Mouse (Mus musculus) ovary, adult 18-20 months (tissue): Measurements from ENCODE around the gene Ccdc6.

Source experiments
- DNase-seq: peaks from one replicate; pipeline ENCODE4 v3.0.0; 2022; ENCODE audit warnings: low spot score, mixed read lengths

The Ccdc6 gene

GRCm38 (mm10) chr10:70096366-70097188, at the start of gene Ccdc6:
Gene Ccdc6 (plus strand): TSS chr10:70097121.
- DNase-seq: peak; percentile 74

- DNase-seq: no peak
These were observed 47.1 kb upstream of the Ccdc6 start for GRCm38 (mm10) chr10:70049771-70050170.

GRCm38 (mm10) chr10:70055291-70055690, 41.6 kb upstream of the Ccdc6 start:
- DNase-seq: no peak

GRCm38 (mm10) chr10:70057064-70057463, 39.9 kb upstream of the Ccdc6 start:
- DNase-seq: peak; percentile 37

- no peak for DNase-seq
These were observed 36.8 kb upstream of the Ccdc6 start for GRCm38 (mm10) chr10:70060021-70060688.

- DNase-seq: no peak
These were observed 36.2 kb upstream of the Ccdc6 start for GRCm38 (mm10) chr10:70060689-70061081.

GRCm38 (mm10) chr10:70063881-70064555, 32.9 kb upstream of the Ccdc6 start:
- DNase-seq: no peak

- no peak for DNase-seq
These were observed 31.7 kb upstream of the Ccdc6 start for GRCm38 (mm10) chr10:70065191-70065590.

- no peak for DNase-seq
These were observed 30.3 kb upstream of the Ccdc6 start for GRCm38 (mm10) chr10:70066497-70067168.

GRCm38 (mm10) chr10:70067169-70068115, 29.5 kb upstream of the Ccdc6 start:
- DNase-seq: no peak

- DNase-seq: no peak
These were observed 27.6 kb upstream of the Ccdc6 start for GRCm38 (mm10) chr10:70069321-70069720.

- DNase-seq: no peak
These were observed 25.6 kb upstream of the Ccdc6 start for GRCm38 (mm10) chr10:70071334-70071733.

GRCm38 (mm10) chr10:70077452-70077851, 19.5 kb upstream of the Ccdc6 start:
- DNase-seq: no peak

- DNase-seq: no peak
These were observed 16.0 kb upstream of the Ccdc6 start for GRCm38 (mm10) chr10:70080908-70081307.

- DNase-seq: no peak
These were observed 15.3 kb upstream of the Ccdc6 start for GRCm38 (mm10) chr10:70081564-70082175.

- DNase-seq: no peak
These were observed 13.7 kb upstream of the Ccdc6 start for GRCm38 (mm10) chr10:70083241-70083640.

GRCm38 (mm10) chr10:70085256-70085961, 11.5 kb upstream of the Ccdc6 start:
- DNase-seq: peak; percentile 19

- no peak for DNase-seq
These were observed 8.1 kb upstream of the Ccdc6 start for GRCm38 (mm10) chr10:70088788-70089187.

GRCm38 (mm10) chr10:70091876-70092462, 5.0 kb upstream of the Ccdc6 start:
- no peak for DNase-seq

GRCm38 (mm10) chr10:70093782-70094181, 3.1 kb upstream of the Ccdc6 start:
- no peak for DNase-seq
